Mouse (Mus musculus) thymus, adult 2 months (tissue): ENCODE measurements around the gene Ttyh1. TPM values are rescaled to one million over a fixed set of nuclear protein-coding genes. Genes with fewer than 3 reads are reported as not detected.

Experiments used
- DNase-seq: peaks from one replicate; pipeline ENCODE4 v3.0.0; 2021
- H3K27ac ChIP-seq: fragments of 200-500 bp; 2 replicates; pipeline ENCODE4 v1.5.1; 2012; ENCODE audit warnings: low read length, control low read depth; ENCODE audit not compliant: control insufficient read depth, insufficient read depth
- H3K27me3 ChIP-seq: fragments of 200-500 bp; 2 replicates; pipeline ENCODE4 v1.6.1; 2012; ENCODE audit warnings: mild to moderate bottlenecking, low read length, moderate library complexity, mixed read lengths; ENCODE audit not compliant: control insufficient read depth, insufficient read depth
- H3K36me3 ChIP-seq: fragments of 200-500 bp; 2 replicates; pipeline ENCODE4 v1.6.1; 2012; ENCODE audit warnings: mild to moderate bottlenecking, low read length, moderate library complexity; ENCODE audit not compliant: control insufficient read depth, insufficient read depth
- H3K4me1 ChIP-seq: fragments of 200-500 bp; replicated peaks from 2 replicates; pipeline ENCODE4 v1.6.1; 2012; ENCODE audit warnings: low read length; ENCODE audit not compliant: control insufficient read depth, insufficient read depth
- H3K4me3 ChIP-seq: fragments of 200-500 bp; 2 replicates; pipeline ENCODE4 v1.5.1; 2012; ENCODE audit warnings: mild to moderate bottlenecking, low read length, control low read depth, moderate library complexity; ENCODE audit not compliant: control insufficient read depth, insufficient read depth
- CTCF ChIP-seq: fragments of 200-500 bp; IDR thresholded peaks from 2 replicates; pipeline ENCODE4 v1.5.1; 2012; ENCODE audit warnings: mild to moderate bottlenecking, control low read depth, low read length, moderate library complexity, borderline replicate concordance; ENCODE audit not compliant: control insufficient read depth, poor library complexity, insufficient read depth; ENCODE audit errors: extremely low read depth
- POLR2A ChIP-seq: fragments of 200-500 bp; IDR thresholded peaks from 2 replicates; pipeline ENCODE4 v1.6.1; 2012; ENCODE audit warnings: mild to moderate bottlenecking, low read length, control low read depth, moderate library complexity; ENCODE audit not compliant: control insufficient read depth, poor library complexity, insufficient read depth; ENCODE audit errors: extremely low read depth
- WGBS: fragments of 180-500 bp; shearing (Covaris S2); methylation state at CpG from one replicate; pipeline ENCODE4 v1.1.7; 2018; 5-methylcytosine and 5-hydroxymethylcytosine counted together
- polyA plus RNA-seq: library from polyadenylated mRNA; depleted of rRNA; stranded (reverse); fragments of >200 nt; gene quantifications from 2 replicates; pipeline ENCODE4 v1.2.3, GENCODE M21; 2012; rRNA removed

Ttyh1 gene
- polyA plus RNA-seq, 1 experiment = 1.8 TPM

DNA sequence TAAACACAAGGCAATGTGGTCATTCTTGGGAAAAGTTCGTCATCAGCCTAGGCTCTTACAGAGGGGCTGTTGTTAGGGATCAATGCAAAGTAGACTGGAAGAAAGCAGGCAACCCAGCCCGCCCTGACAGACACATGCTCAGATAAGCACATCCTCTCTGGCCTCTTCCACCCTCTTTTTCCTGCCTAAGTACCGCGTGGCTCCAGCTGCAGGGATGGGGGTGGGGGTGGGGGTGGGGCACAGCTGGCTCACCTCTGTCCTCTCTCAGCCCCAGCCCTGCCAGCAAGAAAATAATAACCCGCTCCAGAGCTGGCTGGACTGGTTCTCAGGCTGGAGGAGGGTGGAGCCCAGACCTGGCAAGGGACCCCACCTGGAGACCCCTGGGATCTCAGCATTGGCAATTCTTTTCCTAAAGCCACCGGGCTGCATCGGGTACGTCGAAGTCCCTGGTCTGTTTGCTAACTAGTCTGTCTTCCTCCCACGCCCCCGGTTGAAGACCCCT is 44.4 kb downstream of the Ttyh1 start:
- TF ChIP-seq CTCF (no peak), POLR2A (no peak)
- H3K4me1 ChIP-seq = no peaks in the 10 kb centered on the region

DNA sequence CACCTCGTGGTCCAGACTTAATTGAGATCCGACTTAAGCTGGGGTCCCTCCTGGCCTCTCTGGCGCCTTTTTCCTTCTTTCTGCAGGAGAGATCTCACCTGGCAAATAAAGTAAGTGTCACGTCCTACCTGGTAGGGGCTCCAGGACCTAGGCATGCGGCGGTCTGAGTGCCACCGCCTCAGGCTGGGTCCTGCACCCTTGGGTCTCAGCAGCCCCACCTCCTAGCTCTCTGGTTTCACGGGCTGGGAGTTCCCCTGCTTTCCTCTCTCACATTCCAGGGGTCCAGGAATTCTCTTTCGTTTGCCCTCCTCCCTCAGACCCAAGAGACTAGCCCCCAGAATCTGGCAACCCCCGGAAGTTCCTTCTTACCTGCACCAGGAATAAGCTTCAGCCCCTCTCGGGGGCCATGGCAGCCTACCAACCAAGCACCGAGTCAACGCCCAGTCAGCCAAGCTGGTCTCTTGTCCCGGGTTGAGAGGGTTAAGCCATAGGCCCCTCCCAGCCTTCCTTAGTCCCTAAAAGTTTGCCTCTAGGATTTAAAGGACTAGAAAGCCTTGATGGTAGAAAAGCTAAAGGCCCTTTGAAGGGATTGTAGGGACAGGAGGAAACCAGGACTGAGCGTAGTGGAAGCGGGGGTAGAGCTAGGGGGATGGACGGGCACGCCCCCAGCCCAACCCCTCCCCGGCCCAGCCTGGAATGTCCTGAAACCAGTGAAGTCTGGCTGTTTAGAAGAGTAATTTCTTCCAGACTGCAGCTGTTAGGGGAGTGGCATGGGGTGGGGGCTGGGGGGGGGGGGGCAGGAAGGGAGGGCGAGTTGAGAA is 45.1 kb downstream of the Ttyh1 start, which contains the start of gene Cdc42ep5:
Cdc42ep5 (minus strand) TSS at position 771 of the 821 bp plus-strand sequence.
- no peaks in the 10 kb centered on the region for H3K27me3 ChIP-seq
- H3K4me1 ChIP-seq = no peaks in the 10 kb centered on the region
- WGBS = 5% methylated on average over 19 of the region's 20 CpGs
- no peak within 1 kb of the TSS; the same call in 1 of the 2 replicates for H3K4me3 ChIP-seq
- no peak within 1 kb of the TSS for H3K27ac ChIP-seq
- TF ChIP-seq CTCF (no peak), POLR2A (no peak)
- H3K36me3 ChIP-seq = no peaks in the 10 kb centered on the region
- DNase-seq = no peak

More for the DNA sequence above, 44.4 kb downstream of the Ttyh1 start:
- H3K4me3 ChIP-seq = no peak overlapping the region
- DNase-seq = no peak
- no peak overlapping the region for H3K27ac ChIP-seq
- WGBS = 13% methylated on average over 11 of the region's 11 CpGs
- H3K36me3 ChIP-seq = no peaks in the 10 kb centered on the region
- no peaks in the 10 kb centered on the region for H3K27me3 ChIP-seq

DNA sequence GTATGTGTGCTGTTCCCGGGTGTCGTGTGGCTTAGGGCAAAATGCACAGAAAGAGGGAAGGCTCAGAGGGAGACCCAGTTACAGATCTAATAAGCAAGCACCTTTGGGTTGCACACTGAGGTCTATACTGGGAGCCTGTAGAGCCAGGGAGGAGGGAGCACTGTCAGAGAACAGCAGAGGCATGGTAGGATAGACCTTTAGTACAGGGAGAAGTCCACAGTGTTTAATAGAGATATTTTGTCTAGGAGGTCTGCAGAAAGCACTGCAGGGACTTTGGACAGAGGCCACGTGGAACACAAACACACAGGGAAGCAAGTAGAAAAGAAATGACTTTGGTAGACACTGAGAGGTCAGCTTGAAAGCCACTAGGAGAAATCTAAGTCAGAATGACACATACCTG is 46.1 kb downstream of the Ttyh1 start:
- H3K4me3 ChIP-seq = no peak overlapping the region
- H3K27me3 ChIP-seq = no peaks in the 10 kb centered on the region
- H3K27ac ChIP-seq = no peak overlapping the region
- WGBS = 24% methylated on average over 3 of the region's 3 CpGs
- no peaks in the 10 kb centered on the region for H3K36me3 ChIP-seq
- DNase-seq = no peak
- H3K4me1 ChIP-seq = no peaks in the 10 kb centered on the region
- TF ChIP-seq POLR2A (no peak), CTCF (no peak)

DNA sequence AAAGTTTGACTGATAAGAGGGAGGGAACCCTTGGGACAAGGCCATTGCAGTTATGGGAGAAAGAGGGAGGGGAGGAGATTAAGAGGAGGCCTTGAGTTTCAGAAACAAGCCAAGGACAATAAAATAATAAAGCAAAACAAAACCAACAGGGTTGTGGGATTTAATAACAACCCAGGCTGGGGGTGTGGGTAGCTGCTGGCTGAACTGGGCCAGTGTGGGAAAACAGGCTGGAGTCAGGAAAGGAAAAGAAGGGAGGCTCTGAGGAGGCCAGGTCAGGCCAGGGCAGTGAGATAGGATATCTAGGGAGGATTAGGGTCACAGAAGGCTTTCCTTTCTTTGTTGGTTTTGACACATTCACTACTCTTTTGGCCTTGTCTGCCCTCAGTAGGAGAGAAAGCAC is 47.9 kb downstream of the Ttyh1 start:
- DNase-seq = no peak
- no peaks in the 10 kb centered on the region for H3K4me1 ChIP-seq

DNA sequence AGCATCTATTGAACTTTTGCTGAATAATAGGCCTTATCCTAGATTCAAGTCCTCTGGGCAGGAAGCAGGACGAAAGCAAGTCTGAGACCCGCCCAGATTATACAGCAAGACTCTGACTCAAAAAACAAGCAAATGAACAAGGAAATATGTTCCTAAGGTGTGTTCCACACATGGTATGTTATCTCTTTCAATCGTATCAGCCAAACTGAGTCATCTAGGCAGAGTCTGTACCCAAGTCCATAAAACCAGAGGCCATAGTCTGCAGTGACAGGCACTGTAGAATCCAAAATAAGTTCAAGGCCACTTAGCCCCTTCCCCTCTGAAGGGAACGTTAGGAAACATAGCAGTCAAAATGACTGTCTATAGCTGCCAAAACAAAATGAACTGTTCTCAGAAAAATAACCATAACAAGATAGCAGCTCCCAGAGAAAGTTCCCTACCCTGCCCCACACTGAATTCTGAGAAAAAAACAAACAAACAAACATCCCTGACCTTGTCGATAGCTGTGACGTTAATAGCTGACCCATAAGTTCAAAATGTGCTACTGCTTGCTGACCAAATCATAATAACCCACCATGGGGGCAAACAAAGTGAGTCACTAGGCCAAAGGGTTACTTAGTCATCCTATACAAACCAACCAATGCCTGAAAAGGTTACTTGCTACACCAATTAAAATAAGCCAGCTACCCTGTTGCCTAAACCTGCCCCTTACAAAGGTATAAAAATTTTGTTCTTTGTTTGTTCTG is 51.2 kb downstream of the Ttyh1 start:
- TF ChIP-seq POLR2A (no peak), CTCF (no peak)
- no peak overlapping the region for H3K27ac ChIP-seq
- no peak overlapping the region for H3K4me3 ChIP-seq
- no peaks in the 10 kb centered on the region for H3K4me1 ChIP-seq
- 85% methylated on average over 6 of the region's 6 CpGs for WGBS
- H3K27me3 ChIP-seq = no peaks in the 10 kb centered on the region
- DNase-seq = no peak
- H3K36me3 ChIP-seq = no peaks in the 10 kb centered on the region

More for the DNA sequence above, 47.9 kb downstream of the Ttyh1 start:
- Histone ChIP-seq H3K36me3 (no peaks in the 10 kb centered on the region), H3K27ac (no peak overlapping the region), H3K4me3 (no peak overlapping the region), H3K27me3 (no peaks in the 10 kb centered on the region)
- TF ChIP-seq CTCF (no peak), POLR2A (no peak)

DNA sequence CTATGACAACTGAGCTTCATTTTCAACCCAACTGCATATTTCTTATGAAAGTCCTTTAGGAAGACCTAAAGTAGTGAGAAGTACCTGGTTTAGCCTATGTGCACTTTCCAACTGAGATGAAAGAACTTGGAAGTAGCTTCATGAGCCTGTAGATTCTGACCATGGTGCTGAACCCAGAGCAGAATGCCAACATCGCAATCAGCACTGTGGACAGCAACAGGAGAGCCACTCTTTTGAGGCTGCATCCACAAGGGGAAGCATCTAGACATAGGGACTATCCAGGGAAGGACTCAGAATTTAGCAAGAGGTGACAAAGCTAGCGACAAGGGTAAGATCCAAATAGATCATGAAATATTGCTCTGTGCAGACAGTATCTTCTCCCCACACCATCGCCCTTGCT is 59.2 kb downstream of the Ttyh1 start:
- H3K4me1 ChIP-seq = no peaks in the 10 kb centered on the region
- 45% methylated on average over 3 of the region's 3 CpGs for WGBS
- H3K27me3 ChIP-seq = no peaks in the 10 kb centered on the region
- H3K4me3 ChIP-seq = no peak overlapping the region
- TF ChIP-seq POLR2A (no peak), CTCF (no peak)
- DNase-seq = no peak
- no peak overlapping the region for H3K27ac ChIP-seq
- H3K36me3 ChIP-seq = no peaks in the 10 kb centered on the region

Other genes with a start within 250 kb of the Ttyh1 start
- 1.5 and 3.3 TPM in 2 replicates for gene Gm14548, start 221.3 kb upstream of the Ttyh1 start, polyA plus RNA-seq
- gene Lilra6, start 203.9 kb upstream of the Ttyh1 start, polyA plus RNA-seq = 1.2 and 2.2 TPM in 2 replicates
- gene Lair1, start 56.2 kb upstream of the Ttyh1 start, polyA plus RNA-seq = 11.0 and 12.9 TPM in 2 replicates
- gene Leng8, start 17.6 kb downstream of the Ttyh1 start, polyA plus RNA-seq = 1,109 and 1,332 TPM in 2 replicates
- gene Leng9, start 31.0 kb downstream of the Ttyh1 start, polyA plus RNA-seq = 10.5 and 11.5 TPM in 2 replicates
- 6.5 and 9.7 TPM in 2 replicates for gene Cdc42ep5, start 45.5 kb downstream of the Ttyh1 start, polyA plus RNA-seq
- 0.27 and 0.74 TPM in 2 replicates for gene Lilra5, start 118.3 kb downstream of the Ttyh1 start, polyA plus RNA-seq
- gene Ncr1, start 218.3 kb downstream of the Ttyh1 start, polyA plus RNA-seq = 0.22 and 0.57 TPM in 2 replicates